Mouse (Mus musculus) heart, postnatal 0 days (tissue): ENCODE data around the gene AI837181. TPM values are rescaled to one million over a fixed set of nuclear protein-coding genes. Genes with fewer than 3 reads are reported as not detected.
A peak's percentile ranks its signal among the peaks of the same experiment; 100 is the strongest.

Experiments used
- ATAC-seq: fragments of 200-750 bp; cut with Nextera tagmentation; 2 replicates; pipeline ENCODE4 v1.8.0; 2017; ENCODE audit warnings: low read depth, moderate number of reproducible peaks, moderate library complexity; ENCODE audit not compliant: insufficient read depth
- DNase-seq: peaks from one replicate; pipeline ENCODE4 v3.0.0-alpha.2; 2016; ENCODE audit warnings: low spot score
- H3K27ac ChIP-seq: fragments of 300-500 bp; sonication (generic); 2 replicates; pipeline ENCODE4 v1.5.1; 2014; ENCODE audit warnings: low read depth, mild to moderate bottlenecking
- H3K27me3 ChIP-seq: fragments of 300-500 bp; sonication (generic); 2 replicates; pipeline ENCODE4 v1.6.1; 2014; ENCODE audit warnings: low read length, mixed read lengths; ENCODE audit not compliant: control insufficient read depth, insufficient read depth
- H3K36me3 ChIP-seq: fragments of 300-500 bp; sonication (generic); replicated peaks from 2 replicates; pipeline ENCODE4 v1.6.1; 2014; ENCODE audit warnings: low read length, mixed read lengths; ENCODE audit not compliant: control insufficient read depth, insufficient read depth
- H3K4me1 ChIP-seq: fragments of 300-500 bp; sonication (generic); 2 replicates; pipeline ENCODE4 v1.6.1; 2014; ENCODE audit warnings: antibody characterized with exemption; ENCODE audit not compliant: control insufficient read depth, insufficient read depth
- H3K4me2 ChIP-seq: fragments of 300-500 bp; sonication (generic); 2 replicates; pipeline ENCODE4 v1.6.1; 2014; ENCODE audit warnings: low read depth, mild to moderate bottlenecking, low read length, moderate library complexity
- H3K4me3 ChIP-seq: fragments of 300-500 bp; sonication (generic); 2 replicates; pipeline ENCODE4 v1.5.1; 2014; ENCODE audit warnings: low read depth, low read length
- H3K9ac ChIP-seq: fragments of 300-500 bp; sonication (generic); replicated peaks from 2 replicates; pipeline ENCODE4 v1.6.1; 2014; ENCODE audit warnings: low read depth, low read length, mixed read lengths
- H3K9me3 ChIP-seq: fragments of 300-500 bp; sonication (generic); replicated peaks from 2 replicates; pipeline ENCODE4 v1.6.1; 2016; ENCODE audit warnings: low read length; ENCODE audit not compliant: control insufficient read depth
- CTCF ChIP-seq: IDR thresholded peaks from 2 replicates; pipeline ENCODE4 v1.5.1; 2016; ENCODE audit warnings: antibody characterized with exemption, control low read depth, low read depth
- EP300 ChIP-seq: IDR thresholded peaks from 2 replicates; pipeline ENCODE4 v1.6.1; 2016; ENCODE audit warnings: antibody characterized with exemption, low read depth
- WGBS: fragments of 180-500 bp; shearing (Covaris S2); extraction: QIAGEN DNeasy Blood & Tissue Kit; methylation state at CpG from one replicate; pipeline ENCODE4 v1.1.7; 2014; 5-methylcytosine and 5-hydroxymethylcytosine counted together
- polyA plus RNA-seq: library from polyadenylated mRNA; unstranded; fragments of >200 nt; fragmentation: Nextera tagmentation; extraction: Ambion mirVana; gene quantifications from 2 replicates; pipeline ENCODE4 v1.2.1, GENCODE M21; 2015
- total RNA-seq: library from RNA; depleted of rRNA; stranded (reverse); fragments of >200 nt; gene quantifications from 2 replicates; pipeline ENCODE4 v1.2.3, GENCODE M21; 2014; ENCODE audit warnings: low replicate concordance

AI837181 gene
- total and polyA plus RNA-seq, 2 experiments from 2014 or later: 38.1 to 47.4 TPM

- H3K4me1 ChIP-seq: peaks cover 16% of the 10 kb centered on the region; the same call in 1 of the 2 replicates
- no peak overlapping the region for H3K4me3 ChIP-seq
- DNase-seq: no peak
- WGBS: 91% methylated on average over 5 of the region's 5 CpGs
- TF ChIP-seq CTCF (no peak), EP300 (no peak)
- H3K4me2 ChIP-seq: no peak overlapping the region
- no peaks in the 10 kb centered on the region for H3K36me3 ChIP-seq
- no peaks in the 10 kb centered on the region for H3K9me3 ChIP-seq
- no peak overlapping the region for H3K27ac ChIP-seq
- no peak overlapping the region for H3K9ac ChIP-seq
- ATAC-seq: no peak
- peaks cover 32% of the 10 kb centered on the region for H3K27me3 ChIP-seq
Measured at GRCm38 (mm10) chr19:5445747-5446146, 20.8 kb downstream of the AI837181 start.

GRCm38 (mm10) chr19:5447515-5448353, 22.8 kb downstream of the AI837181 start, which contains the start of gene Fosl1:
Fosl1 (plus strand) TSS chr19:5447547.
- no peak for DNase-seq
- H3K4me2 ChIP-seq: peak within 1 kb of the TSS; percentile 95
- TF ChIP-seq EP300 (no peak), CTCF (no peak)
- under 1% methylated on average over 64 of the region's 70 CpGs for WGBS
- H3K9me3 ChIP-seq: no peaks in the 10 kb centered on the region
- H3K9ac ChIP-seq: no peak within 1 kb of the TSS
- H3K4me3 ChIP-seq: peak within 1 kb of the TSS; percentile 55
- no peaks in the 10 kb centered on the region for H3K36me3 ChIP-seq
- peaks cover 16% of the 10 kb centered on the region; the same call in 1 of the 2 replicates for H3K4me1 ChIP-seq
- peaks cover 32% of the 10 kb centered on the region for H3K27me3 ChIP-seq
- ATAC-seq: peak; percentile 36
- no peak within 1 kb of the TSS for H3K27ac ChIP-seq

GRCm38 (mm10) chr19:5448354-5449150, 23.6 kb downstream of the AI837181 start:
- WGBS: 4% methylated on average over 36 of the region's 36 CpGs
- H3K9ac ChIP-seq: no peak overlapping the region
- no peak for ATAC-seq
- H3K27me3 ChIP-seq: peaks cover 32% of the 10 kb centered on the region
- H3K4me1 ChIP-seq: peaks cover 16% of the 10 kb centered on the region; the same call in 1 of the 2 replicates
- H3K4me3 ChIP-seq: peak overlapping the region; percentile 55
- no peak overlapping the region for H3K27ac ChIP-seq
- H3K9me3 ChIP-seq: no peaks in the 10 kb centered on the region
- peak overlapping the region; percentile 95 for H3K4me2 ChIP-seq
- no peak for TF ChIP-seq CTCF
- no peak for TF ChIP-seq EP300
- no peak for DNase-seq
- H3K36me3 ChIP-seq: peaks cover under 1% of the 10 kb centered on the region; the same call in 1 of the 2 replicates

GRCm38 (mm10) chr19:5449673-5450072, 24.7 kb downstream of the AI837181 start:
- H3K36me3 ChIP-seq: peaks cover 11% of the 10 kb centered on the region

GRCm38 (mm10) chr19:5451766-5452165, 26.8 kb downstream of the AI837181 start:
- ATAC-seq (no peak), DNase-seq (no peak)
- Histone ChIP-seq H3K9me3 (no peaks in the 10 kb centered on the region), H3K4me3 (no peak overlapping the region), H3K9ac (no peak overlapping the region), H3K4me1 (peaks cover 29% of the 10 kb centered on the region), H3K4me2 (no peak overlapping the region), H3K27me3 (peaks cover 29% of the 10 kb centered on the region), H3K36me3 (peaks cover 12% of the 10 kb centered on the region), H3K27ac (no peak overlapping the region)
- TF ChIP-seq CTCF: no peak
- no peak for TF ChIP-seq EP300
- 71% methylated on average over 6 of the region's 6 CpGs for WGBS

More at GRCm38 (mm10) chr19:5449673-5450072, 24.7 kb downstream of the AI837181 start:
- H3K27me3 ChIP-seq: peaks cover 32% of the 10 kb centered on the region
- no peak overlapping the region for H3K9ac ChIP-seq
- H3K27ac ChIP-seq: no peak overlapping the region
- H3K4me1 ChIP-seq: peaks cover 16% of the 10 kb centered on the region; the same call in 1 of the 2 replicates
- H3K4me2 ChIP-seq: no peak overlapping the region
- DNase-seq: no peak
- TF ChIP-seq CTCF: no peak
- TF ChIP-seq EP300: no peak
- ATAC-seq: no peak
- no peaks in the 10 kb centered on the region for H3K9me3 ChIP-seq
- WGBS: 72% methylated on average over 3 of the region's 3 CpGs
- H3K4me3 ChIP-seq: no peak overlapping the region
